Mouse (Mus musculus) small intestine, adult 2 months (tissue): ENCODE data around the gene Catsperg1. TPM values are rescaled to one million over a fixed set of nuclear protein-coding genes. Genes with fewer than 3 reads are reported as not detected.

Experiments
- H3K27ac ChIP-seq: fragments of 200-500 bp; 2 replicates; pipeline ENCODE4 v1.5.1; 2012; ENCODE audit warnings: low read depth, low read length, control low read depth, inconsistent platforms; ENCODE audit not compliant: insufficient read depth
- H3K27me3 ChIP-seq: fragments of 200-500 bp; 2 replicates; pipeline ENCODE4 v1.6.1; 2012; ENCODE audit warnings: mild to moderate bottlenecking, moderate library complexity, low read length, inconsistent platforms; ENCODE audit not compliant: control insufficient read depth, insufficient read depth
- H3K36me3 ChIP-seq: fragments of 200-500 bp; 2 replicates; pipeline ENCODE4 v1.6.1; 2012; ENCODE audit warnings: mild to moderate bottlenecking, low read length, control low read depth, inconsistent platforms; ENCODE audit not compliant: control insufficient read depth, insufficient read depth
- H3K4me1 ChIP-seq: fragments of 200-500 bp; 2 replicates; pipeline ENCODE4 v1.6.1; 2012; ENCODE audit warnings: low read length, inconsistent platforms, mixed read lengths; ENCODE audit not compliant: control insufficient read depth, insufficient read depth, insufficient read length
- H3K4me3 ChIP-seq: fragments of 200-500 bp; 2 replicates; pipeline ENCODE4 v1.5.1; 2012; ENCODE audit warnings: low read depth, mild to moderate bottlenecking, control low read depth, inconsistent platforms, low read length, moderate library complexity
- CTCF ChIP-seq: fragments of 200-500 bp; IDR thresholded peaks from 2 replicates; pipeline ENCODE4 v1.5.1; 2012; ENCODE audit warnings: low read depth, mild to moderate bottlenecking, control low read depth, inconsistent platforms, low read length, moderate library complexity, mixed read lengths; ENCODE audit not compliant: insufficient replicate concordance, insufficient read length; ENCODE audit errors: extremely low read depth
- POLR2A ChIP-seq: fragments of 200-500 bp; IDR thresholded peaks from 2 replicates; pipeline ENCODE4 v1.6.1; 2012; ENCODE audit warnings: low read depth, mild to moderate bottlenecking, control low read depth, inconsistent platforms, low read length, moderate library complexity
- WGBS: fragments of 180-500 bp; shearing (Covaris S2); methylation state at CpG from one replicate; pipeline ENCODE4 v1.1.7; 2018; 5-methylcytosine and 5-hydroxymethylcytosine counted together
- polyA plus RNA-seq: library from polyadenylated mRNA; depleted of rRNA; stranded (reverse); fragments of >200 nt; gene quantifications from 2 replicates; pipeline ENCODE4 v1.2.3, GENCODE M21; 2012

Catsperg1 gene
- polyA plus RNA-seq, 1 experiment, result 0.53 TPM

GRCm38 (mm10) chr7:29172390-29173016, 41.3 kb downstream of the Catsperg1 start:
- TF ChIP-seq POLR2A, result no peak
- no peak for TF ChIP-seq CTCF
- 68% methylated on average over 32 of the region's 32 CpGs for WGBS
- peaks cover 20% of the 10 kb centered on the region for H3K4me1 ChIP-seq
- peaks cover 34% of the 10 kb centered on the region for H3K27me3 ChIP-seq
- no peak overlapping the region for H3K27ac ChIP-seq
- H3K4me3 ChIP-seq, result no peak overlapping the region
- H3K36me3 ChIP-seq, result peaks cover 34% of the 10 kb centered on the region

GRCm38 (mm10) chr7:29171562-29172097, 42.2 kb downstream of the Catsperg1 start:
- H3K4me3 ChIP-seq, result peak overlapping the region; percentile 81

GRCm38 (mm10) chr7:29170755-29171561, 42.9 kb downstream of the Catsperg1 start:
- Histone ChIP-seq H3K27me3 (peaks cover 34% of the 10 kb centered on the region), H3K4me1 (peaks cover 20% of the 10 kb centered on the region), H3K27ac (no peak overlapping the region), H3K4me3 (peak overlapping the region; percentile 81), H3K36me3 (peaks cover 26% of the 10 kb centered on the region)
- WGBS, result 2% methylated on average over 43 of the region's 43 CpGs
- TF ChIP-seq CTCF (no peak), POLR2A (no peak)

More at GRCm38 (mm10) chr7:29171562-29172097, 42.2 kb downstream of the Catsperg1 start:
- peaks cover 31% of the 10 kb centered on the region for H3K36me3 ChIP-seq
- H3K4me1 ChIP-seq, result peaks cover 20% of the 10 kb centered on the region
- no peak for TF ChIP-seq CTCF
- no peak for TF ChIP-seq POLR2A
- peaks cover 34% of the 10 kb centered on the region for H3K27me3 ChIP-seq
- H3K27ac ChIP-seq, result no peak overlapping the region
- 7% methylated on average over 34 of the region's 34 CpGs for whole genome bisulfite sequencing

DNA sequence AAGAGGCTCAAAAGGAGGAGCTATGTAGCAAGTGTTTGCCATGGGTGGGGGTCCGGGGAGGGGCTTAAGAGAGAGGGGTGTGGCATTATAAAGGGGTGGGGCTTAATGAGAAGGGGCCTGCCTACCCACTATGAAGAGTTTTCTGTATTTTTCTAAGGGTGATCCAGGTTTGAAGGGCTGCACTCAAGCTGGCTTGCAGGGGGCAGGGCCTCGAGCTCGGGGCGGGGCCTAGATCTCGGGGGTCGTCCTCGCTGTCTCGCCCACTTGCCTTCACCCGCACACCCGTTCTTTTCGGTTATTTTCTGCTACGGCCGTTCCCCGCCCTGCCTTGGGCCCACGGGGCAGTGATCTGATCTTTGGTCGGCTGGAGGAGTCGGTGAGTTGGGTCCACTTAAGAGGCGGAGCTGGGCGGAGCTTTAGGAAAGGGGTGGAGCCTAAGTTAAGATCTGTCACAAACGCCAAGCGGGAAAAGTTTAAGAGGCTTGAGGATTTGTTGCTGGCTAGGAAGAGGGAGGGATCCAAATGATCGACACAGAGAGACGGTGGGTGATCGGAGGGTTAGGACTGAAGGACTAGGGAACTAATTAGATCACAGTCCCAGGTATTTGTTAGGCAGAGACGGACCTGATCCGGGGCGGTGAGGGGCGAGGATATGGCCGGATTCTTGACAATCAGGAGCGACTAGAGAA, 43.6 kb downstream of the Catsperg1 start, which contains the start of the genes Ggn and Spred3:
Gene Ggn, plus strand, starts transcription at position 145 of the 689 bp plus-strand sequence.
Gene Spred3, minus strand, starts transcription at position 346 of the 689 bp plus-strand sequence.
- Histone ChIP-seq H3K36me3 (peaks cover 18% of the 10 kb centered on the region), H3K27ac (no peak within 1 kb of the TSS; the same call in 1 of the 2 replicates), H3K4me3 (peak within 1 kb of the TSS; percentile 81), H3K27me3 (peaks cover 34% of the 10 kb centered on the region), H3K4me1 (peaks cover 20% of the 10 kb centered on the region)
- TF ChIP-seq CTCF (no peak), POLR2A (peak; percentile 53; the same call in 1 of the 2 replicates)
- 2% methylated on average over 30 of the region's 30 CpGs for WGBS

DNA sequence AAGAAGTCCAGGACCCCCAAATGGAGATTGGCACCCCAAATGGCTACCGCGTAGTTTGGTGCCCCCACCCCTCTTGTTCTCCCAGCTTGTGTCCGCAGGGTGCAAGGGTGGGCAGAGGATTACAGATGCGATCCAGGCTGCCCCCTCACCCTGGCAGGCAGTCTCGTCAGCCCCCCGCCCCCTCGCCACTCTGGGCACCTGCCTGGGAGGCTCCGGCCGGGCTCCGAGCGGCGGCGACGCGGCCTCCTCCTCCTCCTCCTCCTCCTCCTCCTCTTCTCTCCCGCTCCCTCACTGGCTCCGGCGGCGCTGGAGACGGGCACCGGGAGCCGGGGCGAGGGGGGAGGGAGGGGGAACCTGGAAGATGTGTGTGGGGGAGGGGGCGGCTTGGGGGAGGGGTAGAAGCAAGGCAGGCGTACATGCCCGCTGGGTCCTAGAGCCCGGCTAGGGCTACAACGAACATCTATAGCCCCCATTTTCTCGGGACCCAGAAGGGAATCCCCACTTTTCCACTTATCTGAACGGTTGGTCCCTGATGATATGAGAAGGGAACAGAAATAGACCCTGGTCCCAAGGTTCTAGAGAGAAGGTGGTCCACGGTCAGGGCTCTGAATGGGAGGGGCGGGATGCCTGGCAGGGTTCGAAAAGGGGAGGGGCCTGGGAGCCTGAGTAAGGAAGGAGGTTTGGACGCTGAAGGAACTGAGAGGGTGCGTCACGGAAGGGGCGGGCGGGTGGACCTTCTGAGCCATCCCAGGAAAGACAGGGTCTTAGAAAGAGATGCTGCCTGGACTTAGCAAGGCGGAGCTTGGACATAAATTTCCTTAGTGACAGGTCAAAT, 44.4 kb downstream of the Catsperg1 start:
- H3K4me1 ChIP-seq, result peaks cover 20% of the 10 kb centered on the region
- H3K36me3 ChIP-seq, result peaks cover 11% of the 10 kb centered on the region
- peak overlapping the region; percentile 81 for H3K4me3 ChIP-seq
- WGBS, result under 1% methylated on average over 30 of the region's 39 CpGs
- no peak overlapping the region for H3K27ac ChIP-seq
- peaks cover 34% of the 10 kb centered on the region for H3K27me3 ChIP-seq
- TF ChIP-seq CTCF, result no peak
- TF ChIP-seq POLR2A, result no peak

DNA sequence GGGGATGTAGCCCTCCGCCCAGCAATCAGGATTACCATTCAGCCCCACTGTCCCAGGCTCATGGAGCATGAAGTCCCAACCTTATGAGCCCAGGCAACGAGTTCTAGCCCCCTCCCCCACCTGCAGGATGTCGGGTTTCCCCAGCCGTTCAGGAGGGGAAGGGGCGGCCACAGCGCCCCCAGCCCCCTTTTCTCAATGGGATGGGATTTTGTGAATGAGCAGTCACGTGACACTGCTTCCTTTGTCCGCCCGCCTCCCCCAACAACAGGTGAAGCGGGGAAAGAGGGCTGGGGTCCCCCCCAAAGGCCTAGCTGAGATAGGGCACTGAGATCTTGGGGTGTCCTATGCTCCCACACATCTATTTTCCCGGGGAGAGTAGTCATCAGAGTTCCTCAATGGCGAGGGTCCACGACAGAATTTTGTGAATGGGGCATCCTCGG, 45.0 kb downstream of the Catsperg1 start:
- TF ChIP-seq POLR2A (no peak), CTCF (no peak)
- 7% methylated on average over 14 of the region's 14 CpGs for WGBS
- peaks cover 20% of the 10 kb centered on the region for H3K4me1 ChIP-seq

More for the DNA sequence above, 45.0 kb downstream of the Catsperg1 start:
- Histone ChIP-seq H3K27ac (no peak overlapping the region), H3K36me3 (peaks cover 5% of the 10 kb centered on the region), H3K4me3 (peak overlapping the region; percentile 81), H3K27me3 (peaks cover 34% of the 10 kb centered on the region)
